Mouse (Mus musculus) liver, adult 2 months (tissue): Measurements from ENCODE around the gene Atxn7l1. TPM values are rescaled to one million over a fixed set of nuclear protein-coding genes. Genes with fewer than 3 reads are reported as not detected.

ENCODE experiments used
- DNase-seq: peaks from one replicate; pipeline ENCODE4 v3.0.0-alpha.2; 2011; ENCODE audit warnings: low read depth, low spot score; ENCODE audit errors: extremely low read depth
- H3K27ac ChIP-seq: fragments of 200-500 bp; replicated peaks from 2 replicates; pipeline ENCODE4 v1.5.1; 2012; ENCODE audit warnings: low read depth, mild to moderate bottlenecking, control low read depth, inconsistent platforms, low read length; ENCODE audit not compliant: insufficient read depth
- H3K27me3 ChIP-seq: fragments of 200-500 bp; 2 replicates; pipeline ENCODE4 v1.6.1; 2012; ENCODE audit warnings: mild to moderate bottlenecking, moderate library complexity, low read length, inconsistent platforms; ENCODE audit not compliant: control insufficient read depth, insufficient read depth
- H3K36me3 ChIP-seq: fragments of 200-500 bp; 2 replicates; pipeline ENCODE4 v1.6.1; 2012; ENCODE audit warnings: low read length, inconsistent platforms; ENCODE audit not compliant: control insufficient read depth, insufficient read depth
- H3K4me1 ChIP-seq: fragments of 200-500 bp; 2 replicates; pipeline ENCODE4 v1.6.1; 2011; ENCODE audit warnings: low read length; ENCODE audit not compliant: control insufficient read depth, insufficient read depth
- H3K4me3 ChIP-seq: fragments of 200-500 bp; 2 replicates; pipeline ENCODE4 v1.5.1; 2011; ENCODE audit warnings: low read depth, mild to moderate bottlenecking, control low read depth, low read length, moderate library complexity; ENCODE audit not compliant: insufficient read depth
- H3K79me2 ChIP-seq: fragments of 200-500 bp; 2 replicates; pipeline ENCODE4 v1.6.1; 2012; ENCODE audit warnings: inconsistent platforms, mild to moderate bottlenecking, low read length, moderate library complexity; ENCODE audit not compliant: control insufficient read depth, insufficient read depth
- H3K9ac ChIP-seq: fragments of 200-500 bp; 2 replicates; pipeline ENCODE4 v1.6.1; 2012; ENCODE audit warnings: low read depth, mild to moderate bottlenecking, control low read depth, inconsistent platforms, low read length
- CTCF ChIP-seq: fragments of 200-500 bp; IDR thresholded peaks from 2 replicates; pipeline ENCODE4 v1.5.1; 2011; ENCODE audit warnings: low read depth, low read length, control low read depth
- POLR2A ChIP-seq: fragments of 200-500 bp; IDR thresholded peaks from 2 replicates; pipeline ENCODE4 v1.6.1; 2011; ENCODE audit warnings: low read length, control low read depth; ENCODE audit not compliant: insufficient read depth; ENCODE audit errors: extremely low read depth
- WGBS: fragments of 180-500 bp; shearing (Covaris S2); methylation state at CpG from one replicate; pipeline ENCODE4 v1.1.7; 2018; 5-methylcytosine and 5-hydroxymethylcytosine counted together
- polyA plus RNA-seq: library from polyadenylated mRNA; depleted of rRNA; stranded (reverse); fragments of >200 nt; gene quantifications from 2 replicates; pipeline ENCODE4 v1.2.3, GENCODE M21; 2012
- total RNA-seq: library from RNA; depleted of rRNA; stranded (reverse); fragments of >200 nt; gene quantifications from 2 replicates; pipeline ENCODE4 v1.2.3, GENCODE M21; 2014

Gene Atxn7l1
- total and polyA plus RNA-seq, 2 experiments = 6.1 to 16.2 TPM

DNA sequence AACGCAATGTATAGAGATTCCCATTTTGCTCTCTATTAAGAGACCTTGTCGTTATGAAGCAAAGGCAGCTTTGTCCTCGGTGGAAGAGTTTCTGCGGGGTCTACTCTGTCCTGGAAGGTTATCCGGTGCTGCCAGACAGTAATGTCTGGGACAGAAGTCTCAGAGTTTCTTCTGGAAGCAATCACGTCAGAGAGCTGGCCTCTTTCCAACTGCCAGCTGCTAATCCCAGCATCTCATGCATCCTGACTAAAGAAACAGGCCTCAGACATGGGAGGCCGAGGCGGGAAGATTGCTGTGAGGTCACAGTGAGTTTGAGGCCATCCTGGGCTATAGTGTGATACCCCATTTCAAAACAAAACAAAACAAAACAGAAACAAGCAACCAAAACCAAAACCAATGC is 3.0 kb upstream of the Atxn7l1 start:
- peaks cover 3% of the 10 kb centered on the region for H3K4me1 ChIP-seq
- 78% methylated on average over 8 of the region's 8 CpGs for whole genome bisulfite sequencing
- H3K79me2 ChIP-seq = peaks cover 8% of the 10 kb centered on the region; the same call in 1 of the 2 replicates
- H3K27ac ChIP-seq = no peak overlapping the region
- H3K9ac ChIP-seq = no peak overlapping the region
- TF ChIP-seq POLR2A = no peak
- no peak for TF ChIP-seq CTCF
- no peaks in the 10 kb centered on the region for H3K27me3 ChIP-seq
- no peak overlapping the region for H3K4me3 ChIP-seq
- no peak for DNase-seq
- no peaks in the 10 kb centered on the region for H3K36me3 ChIP-seq

GRCm38 (mm10) chr12:33146622-33147433 is 665 bp upstream of the Atxn7l1 start:
- no peak for TF ChIP-seq CTCF
- Histone ChIP-seq H3K79me2 (peaks cover 12% of the 10 kb centered on the region; the same call in 1 of the 2 replicates), H3K27ac (no peak overlapping the region), H3K36me3 (no peaks in the 10 kb centered on the region), H3K4me3 (peak overlapping the region; percentile 57), H3K4me1 (peaks cover 3% of the 10 kb centered on the region), H3K27me3 (no peaks in the 10 kb centered on the region), H3K9ac (peak overlapping the region; percentile 56)
- 9% methylated on average over 29 of the region's 29 CpGs for WGBS
- no peak for DNase-seq

- Histone ChIP-seq H3K36me3 (no peaks in the 10 kb centered on the region), H3K27ac (no peak overlapping the region), H3K27me3 (no peaks in the 10 kb centered on the region), H3K79me2 (peaks cover 12% of the 10 kb centered on the region; the same call in 1 of the 2 replicates), H3K4me1 (peaks cover 3% of the 10 kb centered on the region), H3K4me3 (no peak overlapping the region), H3K9ac (no peak overlapping the region)
- TF ChIP-seq POLR2A (no peak), CTCF (no peak)
- DNase-seq = no peak
- 97% methylated on average over 16 of the region's 16 CpGs for WGBS
Observed at GRCm38 (mm10) chr12:33149544-33150190, 2.2 kb downstream of the Atxn7l1 start.

DNA sequence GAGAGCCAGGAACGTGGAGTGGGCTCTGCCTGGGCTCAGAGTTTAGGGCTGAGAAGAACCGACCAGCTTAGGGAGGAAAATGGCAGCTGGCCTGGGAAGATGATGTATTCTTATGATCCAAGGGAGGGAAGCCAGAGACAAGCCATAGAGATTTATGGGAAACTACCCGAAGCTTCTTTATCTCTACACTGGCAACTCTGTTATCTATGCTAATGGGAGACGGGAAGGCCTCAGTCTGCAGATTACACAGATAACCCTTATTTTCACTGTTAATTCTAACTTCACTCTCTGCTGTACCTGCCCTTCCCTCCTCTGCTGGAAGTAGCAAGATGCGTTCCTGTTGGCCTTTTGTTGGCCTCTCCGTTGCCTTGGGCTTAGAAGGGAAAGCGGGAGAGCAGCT is 5.6 kb downstream of the Atxn7l1 start:
- Histone ChIP-seq H3K27ac (no peak overlapping the region), H3K4me3 (no peak overlapping the region), H3K9ac (no peak overlapping the region), H3K36me3 (no peaks in the 10 kb centered on the region), H3K79me2 (peaks cover 21% of the 10 kb centered on the region; the same call in 1 of the 2 replicates), H3K27me3 (no peaks in the 10 kb centered on the region), H3K4me1 (no peaks in the 10 kb centered on the region; the same call in 1 of the 2 replicates)
- TF ChIP-seq POLR2A (no peak), CTCF (no peak)
- DNase-seq = no peak
- WGBS = 83% methylated on average over 7 of the region's 7 CpGs

DNA sequence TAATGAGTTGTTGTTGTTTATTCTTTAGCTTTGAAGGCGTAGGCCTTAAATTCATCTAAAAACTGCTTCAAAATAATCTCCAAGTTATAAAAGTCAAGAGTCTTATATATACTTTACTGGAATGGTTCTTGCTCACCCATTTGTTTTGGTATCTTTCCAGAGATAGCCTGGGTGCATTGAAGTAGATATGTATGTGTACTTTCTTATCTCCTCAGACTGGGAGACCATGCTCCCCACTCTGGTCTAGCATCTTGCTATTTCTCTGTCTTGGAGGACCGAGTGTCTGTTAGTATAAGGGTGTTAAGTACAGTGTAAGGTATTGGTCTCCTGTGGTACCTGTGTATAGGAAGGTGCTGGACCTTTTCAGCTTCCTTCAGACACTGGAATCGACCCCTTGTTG is 6.4 kb downstream of the Atxn7l1 start:
- no peak overlapping the region for H3K9ac ChIP-seq
- no peaks in the 10 kb centered on the region for H3K27me3 ChIP-seq
- WGBS = 88% methylated on average over 3 of the region's 3 CpGs
- no peak for TF ChIP-seq CTCF
- TF ChIP-seq POLR2A = no peak
- no peaks in the 10 kb centered on the region for H3K4me1 ChIP-seq
- no peak for DNase-seq
- no peak overlapping the region for H3K4me3 ChIP-seq
- no peaks in the 10 kb centered on the region for H3K36me3 ChIP-seq
- H3K27ac ChIP-seq = no peak overlapping the region
- H3K79me2 ChIP-seq = peaks cover 17% of the 10 kb centered on the region; the same call in 1 of the 2 replicates
